Mouse (Mus musculus) bone marrow, adult 2 months (tissue): ENCODE measurements around the gene Fam76a.

Experiments used
- CTCF ChIP-seq: fragments of 200-500 bp; IDR thresholded peaks from 2 replicates; pipeline ENCODE4 v1.5.1; 2011; ENCODE audit warnings: low read length, control low read depth; ENCODE audit not compliant: control insufficient read depth, insufficient read depth
- POLR2A ChIP-seq: fragments of 200-500 bp; IDR thresholded peaks from 2 replicates; pipeline ENCODE4 v1.6.1; 2011; ENCODE audit warnings: low read depth, mild to moderate bottlenecking, control low read depth, low read length, borderline replicate concordance; ENCODE audit not compliant: control insufficient read depth

- TF ChIP-seq CTCF (no peak), POLR2A (peak; percentile 48; the same call in 1 of the 2 replicates)
Observed at GRCm38 (mm10) chr4:132883561-132884063, 38.7 kb downstream of the Fam76a start.
